Comparison of ENCODE assay signal across 26 mouse cellular contexts in genomic region chr14:27805064-27805463, GRCm38 (mm10).
A peak's percentile ranks its signal among the peaks of the same experiment; 100 is the strongest.
DNase-seq lines count a peak whose midpoint lies in the region; ATAC-seq and TF ChIP-seq lines count a peak whose summit lies in the region.
"Had no signal": no experiment of that assay in that cellular context is flagged by ENCODE, and none has a peak within 500 bp of the region (broad histone marks: within the 10 kb centered on the region; RNA-seq: fewer than 3 reads in every experiment).

No protein-coding gene starts in this region.

- no peak for TF ChIP-seq CTCF in brain, embryonic 14.5 days (IDR thresholded peaks at IDR 0.05; ENCODE audit: borderline replicate concordance, extremely low read depth, insufficient read depth, insufficient read length)

- no peak for ATAC-seq in forebrain, embryonic 11.5 days (replicated peaks; ENCODE audit: low FRiP score)
- ATAC-seq in forebrain, embryonic 14.5 days, result no peak
- ATAC-seq: intestine, embryonic 16.5 days had no signal

- TF ChIP-seq POLR2A in brain, embryonic 14.5 days (IDR thresholded peaks at IDR 0.05; ENCODE audit: borderline replicate concordance, extremely low read depth, insufficient read depth, insufficient read length, poor library complexity, severe bottlenecking), result no peak

- DNase-seq in forebrain, embryonic 11.5 days (ENCODE audit: low spot score), result peak; percentile 55
- no peak for DNase-seq in forebrain, embryonic 14.5 days (ENCODE audit: low spot score)
- DNase-seq in brain, embryonic 14.5 days (ENCODE audit: low read depth), result peak; percentile 53
- peak; percentile 37 for DNase-seq in embryonic facial prominence, embryonic 10.5 days (ENCODE audit: low spot score)
- DNase-seq in limb, embryonic 10.5 days (ENCODE audit: low spot score), result no peak
- no peak for DNase-seq in right cerebral cortex, adult 18-20 months
- no peak for DNase-seq in cerebellum, adult 9-11 months
- no peak for DNase-seq in layer of hippocampus, adult 18-20 months (ENCODE audit: low spot score in 2 of 2)
- DNase-seq: adrenal gland, postnatal 25 days; cerebellum, adult 18-20 months; cerebellum, postnatal 14 days; gastrocnemius, postnatal 14 days; kidney, adult 8-10 months; kidney, postnatal 4 days; layer of hippocampus, adult 9-11 months; thymus, postnatal 4 days had no signal

- H3K4me2 ChIP-seq in forebrain, embryonic 11.5 days (ENCODE audit: low read depth, low read length, severe bottlenecking), result no peak overlapping the region
- no peak overlapping the region for H3K4me2 ChIP-seq in forebrain, embryonic 14.5 days (ENCODE audit: low read length)
- H3K4me2 ChIP-seq: forebrain, embryonic 12.5 days; heart, embryonic 15.5 days; hindbrain, embryonic 12.5 days; limb, embryonic 13.5 days; liver, embryonic 11.5 days; lung, embryonic 15.5 days; neural tube, embryonic 13.5 days had no signal

- no peak overlapping the region for H3K4me3 ChIP-seq in forebrain, embryonic 11.5 days (ENCODE audit: low read depth, low read length)
- no peak overlapping the region for H3K4me3 ChIP-seq in forebrain, embryonic 14.5 days (ENCODE audit: low read depth, low read length)
- H3K4me3 ChIP-seq in embryonic facial prominence, embryonic 10.5 days, result no peak overlapping the region
- no peak overlapping the region for H3K4me3 ChIP-seq in limb, embryonic 10.5 days
- H3K4me3 ChIP-seq: forebrain, embryonic 12.5 days; heart, embryonic 10.5 days; heart, embryonic 15.5 days; hindbrain, embryonic 12.5 days; limb, embryonic 13.5 days; lung, embryonic 15.5 days; neural tube, embryonic 13.5 days had no signal

- 31% methylated on average over 13 of the region's 13 CpGs for WGBS in forebrain, embryonic 11.5 days
- WGBS in forebrain, embryonic 14.5 days, result 13% methylated on average over 13 of the region's 13 CpGs
- WGBS in embryonic facial prominence, embryonic 10.5 days, result 60% methylated on average over 13 of the region's 13 CpGs
- WGBS in limb, embryonic 10.5 days, result 69% methylated on average over 13 of the region's 13 CpGs

- no peak overlapping the region for H3K27ac ChIP-seq in forebrain, embryonic 11.5 days (ENCODE audit: low read depth, low read length)
- H3K27ac ChIP-seq in forebrain, embryonic 14.5 days (ENCODE audit: low read depth, low read length), result no peak overlapping the region
- no peak overlapping the region; the same call in 1 of the 2 replicates for H3K27ac ChIP-seq in embryonic facial prominence, embryonic 10.5 days (replicated peaks)
- peak overlapping the region; percentile 40; the same call in 1 of the 2 replicates for H3K27ac ChIP-seq in limb, embryonic 10.5 days
- H3K27ac ChIP-seq: forebrain, embryonic 12.5 days; heart, embryonic 10.5 days; heart, embryonic 15.5 days; hindbrain, embryonic 12.5 days; kidney, postnatal 0 days; limb, embryonic 13.5 days; lung, embryonic 15.5 days; neural tube, embryonic 13.5 days had no signal

- no peaks in the 10 kb centered on the region for H3K27me3 ChIP-seq in forebrain, embryonic 11.5 days (ENCODE audit: control insufficient read depth, insufficient read depth, low read length)
- 0 out of 2 replicates have a peak, but pooled peaks cover 3% of the 10 kb centered on the region for H3K27me3 ChIP-seq in forebrain, embryonic 14.5 days (replicated peaks; ENCODE audit: control insufficient read depth, insufficient read depth, low read length)
- no peaks in the 10 kb centered on the region; the same call in 1 of the 2 replicates for H3K27me3 ChIP-seq in embryonic facial prominence, embryonic 10.5 days (replicated peaks; ENCODE audit: low read depth, poor library complexity, severe bottlenecking)
- H3K27me3 ChIP-seq in limb, embryonic 10.5 days (ENCODE audit: low read depth, poor library complexity, severe bottlenecking), result no peaks in the 10 kb centered on the region
- H3K27me3 ChIP-seq: heart, embryonic 15.5 days; hindbrain, embryonic 12.5 days; lung, embryonic 15.5 days; neural tube, embryonic 13.5 days had no signal

- H3K36me3 ChIP-seq in forebrain, embryonic 11.5 days (ENCODE audit: control insufficient read depth, insufficient read depth, low read length), result no peaks in the 10 kb centered on the region
- H3K36me3 ChIP-seq in forebrain, embryonic 14.5 days (ENCODE audit: control insufficient read depth, insufficient read depth, low read length), result no peaks in the 10 kb centered on the region
- H3K36me3 ChIP-seq in embryonic facial prominence, embryonic 10.5 days (replicated peaks), result no peaks in the 10 kb centered on the region
- H3K36me3 ChIP-seq in limb, embryonic 10.5 days, result no peaks in the 10 kb centered on the region
- H3K36me3 ChIP-seq: forebrain, embryonic 12.5 days; heart, embryonic 10.5 days; heart, embryonic 15.5 days; hindbrain, embryonic 12.5 days; limb, embryonic 13.5 days; lung, embryonic 15.5 days; neural tube, embryonic 13.5 days had no signal

- H3K9me3 ChIP-seq in forebrain, embryonic 11.5 days (ENCODE audit: control insufficient read depth, low read length), result no peaks in the 10 kb centered on the region; the same call in 1 of the 2 replicates
- no peaks in the 10 kb centered on the region for H3K9me3 ChIP-seq in forebrain, embryonic 14.5 days (replicated peaks; ENCODE audit: control insufficient read depth, low read length)
- no peaks in the 10 kb centered on the region for H3K9me3 ChIP-seq in embryonic facial prominence, embryonic 10.5 days
- no peaks in the 10 kb centered on the region for H3K9me3 ChIP-seq in limb, embryonic 10.5 days (replicated peaks)
- H3K9me3 ChIP-seq: forebrain, embryonic 12.5 days; heart, embryonic 10.5 days; heart, embryonic 15.5 days; hindbrain, embryonic 12.5 days; lung, embryonic 15.5 days had no signal

- H3K9ac ChIP-seq in forebrain, embryonic 11.5 days (ENCODE audit: low read length), result no peak overlapping the region
- no peak overlapping the region for H3K9ac ChIP-seq in forebrain, embryonic 14.5 days (ENCODE audit: low read length)
- H3K9ac ChIP-seq: forebrain, embryonic 12.5 days; heart, embryonic 15.5 days; hindbrain, embryonic 12.5 days; limb, embryonic 13.5 days; lung, embryonic 15.5 days; neural tube, embryonic 13.5 days had no signal

- no peaks in the 10 kb centered on the region; the same call in 1 of the 2 replicates for H3K4me1 ChIP-seq in forebrain, embryonic 11.5 days (replicated peaks; ENCODE audit: control insufficient read depth, insufficient read depth, low read length)
- no peaks in the 10 kb centered on the region for H3K4me1 ChIP-seq in forebrain, embryonic 14.5 days (ENCODE audit: control insufficient read depth, insufficient read depth, low read length)
- peaks cover 6% of the 10 kb centered on the region for H3K4me1 ChIP-seq in embryonic facial prominence, embryonic 10.5 days
- H3K4me1 ChIP-seq in limb, embryonic 10.5 days, result peaks cover 15% of the 10 kb centered on the region
- H3K4me1 ChIP-seq: hindbrain, embryonic 12.5 days; lung, embryonic 15.5 days had no signal

Comparison
In these comparisons a context has a peak if more than half of its experiments do, and no peak if none do; other contexts are left out.
1. DNase-seq: peak in forebrain, embryonic 11.5 days (single experiment), brain, embryonic 14.5 days (single experiment) and embryonic facial prominence, embryonic 10.5 days (single experiment); none in forebrain, embryonic 14.5 days (single experiment), limb, embryonic 10.5 days (single experiment), right cerebral cortex, adult 18-20 months (single experiment), cerebellum, adult 9-11 months (single experiment) and layer of hippocampus, adult 18-20 months (0 of 2).